In genomic region chr4:94613972-94614626, GRCm38 (mm10) we compare ENCODE assay signal across 8 mouse cellular contexts. TPM values are rescaled to one million over a fixed set of nuclear protein-coding genes. Genes with fewer than 3 reads are reported as not detected.
DNase-seq lines count a peak whose midpoint lies in the region; ATAC-seq lines count a peak whose summit lies in the region.

Gene Ift74 (plus strand): TSS chr4:94614491.

- H3K4me2 ChIP-seq in heart, embryonic 13.5 days = peak within 1 kb of the TSS; percentile 82
- H3K4me2 ChIP-seq in liver, embryonic 12.5 days = peak within 1 kb of the TSS; percentile 93
- H3K4me2 ChIP-seq in stomach, embryonic 15.5 days = peak within 1 kb of the TSS; percentile 64

- no peaks in the 10 kb centered on the region for H3K27me3 ChIP-seq in heart, embryonic 13.5 days (replicated peaks)
- no peaks in the 10 kb centered on the region for H3K27me3 ChIP-seq in liver, embryonic 12.5 days (replicated peaks)
- H3K27me3 ChIP-seq in stomach, embryonic 15.5 days (replicated peaks) = no peaks in the 10 kb centered on the region

- H3K27ac ChIP-seq in brown adipose tissue, adult 24 weeks (replicated peaks; ENCODE audit: low read depth, low read length) = no peak within 1 kb of the TSS
- H3K27ac ChIP-seq in heart, embryonic 13.5 days (replicated peaks) = peak within 1 kb of the TSS; percentile 68
- peak within 1 kb of the TSS; percentile 22; the same call in 1 of the 2 replicates for H3K27ac ChIP-seq in liver, embryonic 12.5 days
- peak within 1 kb of the TSS; percentile 71 for H3K27ac ChIP-seq in stomach, embryonic 15.5 days

- peak within 1 kb of the TSS; percentile 93 for H3K4me3 ChIP-seq in brown adipose tissue, adult 24 weeks (ENCODE audit: insufficient read depth, low read depth, low read length)
- peak within 1 kb of the TSS; percentile 80 for H3K4me3 ChIP-seq in heart, embryonic 13.5 days
- H3K4me3 ChIP-seq in liver, embryonic 12.5 days = peak within 1 kb of the TSS; percentile 71
- peak within 1 kb of the TSS; percentile 58 for H3K4me3 ChIP-seq in stomach, embryonic 15.5 days (replicated peaks)

- peak; percentile 96 for ATAC-seq in heart, embryonic 13.5 days (ENCODE audit: extremely low read depth, insufficient number of reproducible peaks, low FRiP score, low TSS enrichment)
- peak; percentile 98 for ATAC-seq in liver, embryonic 12.5 days
- peak; percentile 97 for ATAC-seq in stomach, embryonic 15.5 days (ENCODE audit: insufficient read depth, low FRiP score, low read depth)

- 3% methylated on average over 29 of the region's 29 CpGs for WGBS in heart, embryonic 13.5 days
- 4% methylated on average over 29 of the region's 29 CpGs for WGBS in liver, embryonic 12.5 days (ENCODE audit: insufficient replicate concordance)
- WGBS in stomach, embryonic 15.5 days = 2% methylated on average over 29 of the region's 29 CpGs

- peak within 1 kb of the TSS; percentile 90 for H3K9ac ChIP-seq in heart, embryonic 13.5 days
- peak within 1 kb of the TSS; percentile 71 for H3K9ac ChIP-seq in liver, embryonic 12.5 days
- peak within 1 kb of the TSS; percentile 35; the same call in 1 of the 2 replicates for H3K9ac ChIP-seq in stomach, embryonic 15.5 days

- DNase-seq in CD4-positive, CD25-positive, alpha-beta regulatory T cell, adult 2 months (ENCODE audit: low read depth, low spot score) = peak; percentile 98
- peak; percentile 71 for DNase-seq in fat pad, adult 2 months (ENCODE audit: extremely low read depth, low read depth, low spot score)
- peak; percentile 97 for DNase-seq in kidney, postnatal 10 days
- peak; percentile 87 to 92 for DNase-seq in natural killer cell, adult 2 months (ENCODE audit: low spot score in 2 of 2)

- H3K9me3 ChIP-seq in heart, embryonic 13.5 days = no peaks in the 10 kb centered on the region
- H3K9me3 ChIP-seq in liver, embryonic 12.5 days (replicated peaks) = no peaks in the 10 kb centered on the region
- H3K9me3 ChIP-seq in stomach, embryonic 15.5 days = no peaks in the 10 kb centered on the region

- no peaks in the 10 kb centered on the region for H3K4me1 ChIP-seq in brown adipose tissue, adult 24 weeks (ENCODE audit: control insufficient read depth, insufficient read depth, insufficient read length, low read length)
- peaks cover 8% of the 10 kb centered on the region for H3K4me1 ChIP-seq in heart, embryonic 13.5 days
- H3K4me1 ChIP-seq in liver, embryonic 12.5 days = peaks cover 12% of the 10 kb centered on the region
- no peaks in the 10 kb centered on the region for H3K4me1 ChIP-seq in stomach, embryonic 15.5 days

- H3K36me3 ChIP-seq in heart, embryonic 13.5 days = no peaks in the 10 kb centered on the region
- no peaks in the 10 kb centered on the region for H3K36me3 ChIP-seq in liver, embryonic 12.5 days
- no peaks in the 10 kb centered on the region for H3K36me3 ChIP-seq in stomach, embryonic 15.5 days

RNA-seq across cellular contexts. Expression of gene Ift74, which starts in this region (rescaled TPM):
- 4.8 and 7.1 TPM in 2 replicates for polyA plus RNA-seq in brown adipose tissue, adult 24 weeks (2012; ENCODE audit: insufficient read depth, insufficient read length, missing spikeins)
- 12.7 and 14.7 TPM in 2 replicates for polyA plus RNA-seq in heart, embryonic 13.5 days (2015; fragmentation: Nextera tagmentation; extraction: Ambion mirVana)
- polyA plus RNA-seq in liver, embryonic 12.5 days (2016; fragmentation: Nextera tagmentation; extraction: Ambion mirVana) = 6.1 and 6.9 TPM in 2 replicates
- 23.3 and 24.9 TPM in 2 replicates for polyA plus RNA-seq in stomach, embryonic 15.5 days (2015; fragmentation: Nextera tagmentation; extraction: Ambion mirVana)

Comparison
In these comparisons a context has a peak if more than half of its experiments do, and no peak if none do; other contexts are left out.
1. H3K9ac ChIP-seq: peak in every context shown above with its lines; median percentile 90 in heart, embryonic 13.5 days; 71 in liver, embryonic 12.5 days; 35 in stomach, embryonic 15.5 days.